Mouse (Mus musculus): Measurements from ENCODE around the gene Alg12. TPM values are rescaled to one million over a fixed set of nuclear protein-coding genes. Genes with fewer than 3 reads are reported as not detected.

Alg12 gene
- 24.6 and 32.8 TPM in 2 replicates for polyA plus RNA-seq (2012; rRNA removed)

DNA sequence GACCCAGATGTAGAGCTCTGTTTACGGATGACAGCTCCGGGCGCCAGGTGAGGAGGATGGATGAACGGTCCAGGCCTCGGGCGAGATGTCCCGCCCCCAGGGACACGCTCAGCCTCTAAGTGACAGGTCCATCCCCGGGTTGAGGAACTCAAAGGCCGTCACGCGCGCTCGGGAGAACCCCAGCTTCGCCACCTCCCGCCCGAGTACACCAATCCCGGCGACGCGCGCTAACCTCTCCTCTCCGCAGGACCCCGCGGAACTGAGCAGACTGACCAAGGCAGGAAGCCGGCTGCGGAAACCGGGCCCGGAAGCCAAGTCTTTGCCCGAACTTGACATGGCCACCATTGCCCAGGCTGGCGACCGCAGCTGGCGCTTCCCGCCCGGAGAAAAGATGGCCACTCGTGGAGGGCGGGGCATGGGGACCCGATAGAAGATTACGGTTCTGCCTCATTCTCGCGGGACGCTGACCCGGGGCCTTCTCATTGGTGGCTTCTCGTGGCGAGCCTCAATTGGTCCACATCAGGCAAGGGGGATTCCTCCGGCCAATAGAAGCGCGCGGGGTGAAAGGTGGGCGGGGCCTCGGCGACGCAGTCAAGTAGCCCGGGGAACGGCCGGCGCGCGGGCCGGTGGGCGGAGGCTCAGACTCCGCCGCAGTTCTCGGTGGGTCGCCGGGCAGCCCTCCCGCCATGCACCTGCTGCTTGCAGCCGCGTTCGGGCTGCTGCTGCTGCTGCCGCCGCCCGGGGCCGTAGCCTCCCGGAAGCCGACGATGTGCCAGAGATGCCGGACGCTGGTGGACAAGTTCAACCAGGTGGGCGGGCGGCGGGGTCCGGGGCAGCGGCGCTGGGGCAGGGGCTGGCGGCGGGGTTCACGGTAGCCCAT is at the start of gene Alg12, which contains the start of gene Creld2:
Gene Alg12 (minus strand): TSS at position 293 of the 880 bp plus-strand sequence.
Gene Creld2 (plus strand): TSS at position 621 of the 880 bp plus-strand sequence.
- no peaks in the 10 kb centered on the region for H3K36me3 ChIP-seq (ENCODE audit: control insufficient read depth, insufficient read depth, low read length)
- no peaks in the 10 kb centered on the region for H3K27me3 ChIP-seq (ENCODE audit: control insufficient read depth, insufficient read depth, low read length)
- peaks cover 5% of the 10 kb centered on the region for H3K4me1 ChIP-seq (ENCODE audit: control insufficient read depth, insufficient read depth, low read length)
- H3K27ac ChIP-seq (ENCODE audit: control insufficient read depth, insufficient read depth, low read depth, low read length) = peak within 1 kb of the TSS; percentile 92
- TF ChIP-seq POLR2A (IDR thresholded peaks at IDR 0.05; ENCODE audit: control insufficient read depth, low read depth, low read length) (peak; percentile 77), CTCF (IDR thresholded peaks at IDR 0.05; ENCODE audit: control insufficient read depth, insufficient read depth, insufficient replicate concordance, low read depth, low read length) (no peak)
- peak within 1 kb of the TSS; percentile 90 for H3K4me3 ChIP-seq (ENCODE audit: control insufficient read depth, low read depth, low read length)

GRCm38 (mm10) chr15:88868024-88868742 is 49.1 kb upstream of the Alg12 start:
- TF ChIP-seq CTCF (IDR thresholded peaks at IDR 0.05; ENCODE audit: control insufficient read depth, insufficient read depth, insufficient replicate concordance, low read depth, low read length) = no peak
- no peak for TF ChIP-seq POLR2A (IDR thresholded peaks at IDR 0.05; ENCODE audit: control insufficient read depth, low read depth, low read length)
- Histone ChIP-seq H3K4me3 (ENCODE audit: control insufficient read depth, low read depth, low read length) (peak overlapping the region; percentile 10; the same call in 1 of the 2 replicates), H3K27ac (ENCODE audit: control insufficient read depth, insufficient read depth, low read depth, low read length) (peak overlapping the region; percentile 29; the same call in 1 of the 2 replicates), H3K27me3 (ENCODE audit: control insufficient read depth, insufficient read depth, low read length) (no peaks in the 10 kb centered on the region), H3K36me3 (ENCODE audit: control insufficient read depth, insufficient read depth, low read length) (peaks cover 3% of the 10 kb centered on the region), H3K4me1 (ENCODE audit: control insufficient read depth, insufficient read depth, low read length) (peaks cover 32% of the 10 kb centered on the region)

- H3K36me3 ChIP-seq (ENCODE audit: control insufficient read depth, insufficient read depth, low read length) = peaks cover 3% of the 10 kb centered on the region
- peak overlapping the region; percentile 24; the same call in 1 of the 2 replicates for H3K27ac ChIP-seq (ENCODE audit: control insufficient read depth, insufficient read depth, low read depth, low read length)
- H3K4me3 ChIP-seq (ENCODE audit: control insufficient read depth, low read depth, low read length) = no peak overlapping the region
- H3K27me3 ChIP-seq (ENCODE audit: control insufficient read depth, insufficient read depth, low read length) = no peaks in the 10 kb centered on the region
- TF ChIP-seq CTCF (IDR thresholded peaks at IDR 0.05; ENCODE audit: control insufficient read depth, insufficient read depth, insufficient replicate concordance, low read depth, low read length) = no peak
- TF ChIP-seq POLR2A (IDR thresholded peaks at IDR 0.05; ENCODE audit: control insufficient read depth, low read depth, low read length) = no peak
- peaks cover 32% of the 10 kb centered on the region for H3K4me1 ChIP-seq (ENCODE audit: control insufficient read depth, insufficient read depth, low read length)
These were observed 48.4 kb upstream of the Alg12 start for GRCm38 (mm10) chr15:88867368-88868023.

GRCm38 (mm10) chr15:88866934-88867356 is 47.8 kb upstream of the Alg12 start:
- Histone ChIP-seq H3K27me3 (ENCODE audit: control insufficient read depth, insufficient read depth, low read length) (no peaks in the 10 kb centered on the region), H3K4me3 (ENCODE audit: control insufficient read depth, low read depth, low read length) (no peak overlapping the region), H3K4me1 (ENCODE audit: control insufficient read depth, insufficient read depth, low read length) (peaks cover 32% of the 10 kb centered on the region), H3K36me3 (ENCODE audit: control insufficient read depth, insufficient read depth, low read length) (peaks cover 3% of the 10 kb centered on the region), H3K27ac (ENCODE audit: control insufficient read depth, insufficient read depth, low read depth, low read length) (peak overlapping the region; percentile 24; the same call in 1 of the 2 replicates)
- TF ChIP-seq POLR2A (IDR thresholded peaks at IDR 0.05; ENCODE audit: control insufficient read depth, low read depth, low read length) (no peak), CTCF (IDR thresholded peaks at IDR 0.05; ENCODE audit: control insufficient read depth, insufficient read depth, insufficient replicate concordance, low read depth, low read length) (no peak)

GRCm38 (mm10) chr15:88865888-88866695 is 47.0 kb upstream of the Alg12 start:
- H3K4me1 ChIP-seq (ENCODE audit: control insufficient read depth, insufficient read depth, low read length) = peaks cover 37% of the 10 kb centered on the region
- H3K36me3 ChIP-seq (ENCODE audit: control insufficient read depth, insufficient read depth, low read length) = peaks cover 3% of the 10 kb centered on the region
- H3K4me3 ChIP-seq (ENCODE audit: control insufficient read depth, low read depth, low read length) = no peak overlapping the region
- 0 out of 2 replicates have a peak overlapping the region, but pooled peaks have one; percentile 12 for H3K27ac ChIP-seq (ENCODE audit: control insufficient read depth, insufficient read depth, low read depth, low read length)
- H3K27me3 ChIP-seq (ENCODE audit: control insufficient read depth, insufficient read depth, low read length) = no peaks in the 10 kb centered on the region
- TF ChIP-seq POLR2A (IDR thresholded peaks at IDR 0.05; ENCODE audit: control insufficient read depth, low read depth, low read length) (no peak), CTCF (IDR thresholded peaks at IDR 0.05; ENCODE audit: control insufficient read depth, insufficient read depth, insufficient replicate concordance, low read depth, low read length) (no peak)

DNA sequence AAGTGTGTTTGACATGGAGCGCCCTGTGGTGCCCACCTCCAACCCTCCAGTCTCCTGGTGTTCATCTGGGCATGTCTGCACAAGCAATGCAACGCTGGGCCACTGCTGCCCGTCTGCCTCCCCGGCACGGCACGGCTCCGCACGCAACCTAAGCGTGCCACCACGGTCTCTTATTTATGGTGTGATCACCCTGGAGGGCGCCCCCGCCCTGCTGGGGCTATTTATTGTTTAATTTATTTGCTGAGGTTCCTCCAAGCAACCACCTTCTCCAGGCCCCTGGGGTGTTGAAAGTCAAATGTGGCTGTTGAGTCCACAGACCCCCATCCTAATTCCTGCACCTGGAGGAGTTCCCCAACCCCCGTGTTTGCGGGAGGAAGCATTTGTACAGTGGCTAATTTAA is 45.9 kb upstream of the Alg12 start:
- H3K27me3 ChIP-seq (ENCODE audit: control insufficient read depth, insufficient read depth, low read length) = no peaks in the 10 kb centered on the region
- no peak overlapping the region for H3K27ac ChIP-seq (ENCODE audit: control insufficient read depth, insufficient read depth, low read depth, low read length)
- peaks cover 44% of the 10 kb centered on the region for H3K4me1 ChIP-seq (ENCODE audit: control insufficient read depth, insufficient read depth, low read length)
- H3K36me3 ChIP-seq (ENCODE audit: control insufficient read depth, insufficient read depth, low read length) = peaks cover 3% of the 10 kb centered on the region
- no peak for TF ChIP-seq POLR2A (IDR thresholded peaks at IDR 0.05; ENCODE audit: control insufficient read depth, low read depth, low read length)
- TF ChIP-seq CTCF (IDR thresholded peaks at IDR 0.05; ENCODE audit: control insufficient read depth, insufficient read depth, insufficient replicate concordance, low read depth, low read length) = no peak
- no peak overlapping the region for H3K4me3 ChIP-seq (ENCODE audit: control insufficient read depth, low read depth, low read length)
